Mouse (Mus musculus) E14TG2a.4 (cell line): ENCODE data around the gene Clpb.

Experiments used
- CTCF ChIP-seq: conservative IDR thresholded peaks from 2 replicates; pipeline ENCODE4 v1.5.1; 2014; ENCODE audit warnings: low read length
- NANOG ChIP-seq: IDR thresholded peaks from 2 replicates; pipeline ENCODE4 v1.6.1; 2014; ENCODE audit warnings: borderline replicate concordance, low read length, mixed read lengths
- POU5F1 ChIP-seq: IDR thresholded peaks from 2 replicates; pipeline ENCODE4 v1.6.1; 2014; ENCODE audit warnings: low read length, borderline replicate concordance

- TF ChIP-seq CTCF = no peak
- TF ChIP-seq NANOG = no peak
- no peak for TF ChIP-seq POU5F1
Observed at GRCm38 (mm10) chr7:101681565-101682071, 18.2 kb downstream of the Clpb start.
